Mouse (Mus musculus) C2C12 (cell line): Measurements from ENCODE around the gene Aire.

Experiments used
- CTCF ChIP-seq: IDR thresholded peaks from one replicate; pipeline ENCODE4 v1.5.1; 2011; ENCODE audit not compliant: control insufficient read depth, insufficient read depth, insufficient read length
- FOSL1 ChIP-seq: IDR thresholded peaks from one replicate; pipeline ENCODE4 v1.8.0; 2011; ENCODE audit warnings: mild to moderate bottlenecking, low read length; ENCODE audit not compliant: poor library complexity, insufficient read depth, severe bottlenecking
- MAX ChIP-seq: IDR thresholded peaks from one replicate; pipeline ENCODE4 v1.6.1; 2011; ENCODE audit warnings: mild to moderate bottlenecking, control low read depth
- MYOD1 ChIP-seq: IDR thresholded peaks from one replicate; pipeline ENCODE4 v1.6.1; 2011; ENCODE audit warnings: low read depth; ENCODE audit not compliant: control insufficient read depth, insufficient read length
- MYOG ChIP-seq: IDR thresholded peaks from one replicate; pipeline ENCODE4 v1.6.1; 2011; ENCODE audit not compliant: control insufficient read depth, insufficient read length; ENCODE audit errors: extremely low read depth
- USF1 ChIP-seq: IDR thresholded peaks from one replicate; pipeline ENCODE4 v1.6.1; 2011; ENCODE audit warnings: low read depth, mild to moderate bottlenecking, control low read depth, moderate library complexity

GRCm38 (mm10) chr10:78010335-78010734 lies 33.1 kb downstream of the Aire start:
- no peak for TF ChIP-seq USF1
- no peak for TF ChIP-seq CTCF
- no peak for TF ChIP-seq MAX
- no peak for TF ChIP-seq FOSL1
- TF ChIP-seq MYOD1, result no peak
- TF ChIP-seq MYOG, result no peak
